Comparison of ENCODE assay signal across 8 mouse cellular contexts in genomic region chr11:61652686-61653447, GRCm38 (mm10). TPM values are rescaled to one million over a fixed set of nuclear protein-coding genes. Genes with fewer than 3 reads are reported as not detected.
DNase-seq lines count a peak whose midpoint lies in the region; ATAC-seq and TF ChIP-seq lines count a peak whose summit lies in the region.

Grap (plus strand) TSS chr11:61653265.

- 60% methylated on average over 10 of the region's 10 CpGs for WGBS in embryonic facial prominence, embryonic 14.5 days
- WGBS in intestine, embryonic 15.5 days = 59% methylated on average over 10 of the region's 10 CpGs
- 38% methylated on average over 10 of the region's 10 CpGs for WGBS in lung, embryonic 14.5 days

- H3K4me2 ChIP-seq in embryonic facial prominence, embryonic 14.5 days (ENCODE audit: low read depth, low read length) = peak within 1 kb of the TSS; percentile 16; the same call in 1 of the 2 replicates
- peak within 1 kb of the TSS; percentile 19 for H3K4me2 ChIP-seq in intestine, embryonic 15.5 days (replicated peaks)
- H3K4me2 ChIP-seq in lung, embryonic 14.5 days = peak within 1 kb of the TSS; percentile 39

- H3K9me3 ChIP-seq in embryonic facial prominence, embryonic 14.5 days (ENCODE audit: control insufficient read depth, low read length) = no peaks in the 10 kb centered on the region
- no peaks in the 10 kb centered on the region for H3K9me3 ChIP-seq in intestine, embryonic 15.5 days
- H3K9me3 ChIP-seq in lung, embryonic 14.5 days (ENCODE audit: low read depth, low read length) = no peaks in the 10 kb centered on the region

- no peak within 1 kb of the TSS for H3K9ac ChIP-seq in embryonic facial prominence, embryonic 14.5 days (ENCODE audit: low read depth, low read length)
- H3K9ac ChIP-seq in intestine, embryonic 15.5 days = no peak within 1 kb of the TSS
- H3K9ac ChIP-seq in lung, embryonic 14.5 days = no peak within 1 kb of the TSS

- no peaks in the 10 kb centered on the region for H3K27me3 ChIP-seq in embryonic facial prominence, embryonic 14.5 days (replicated peaks; ENCODE audit: control insufficient read depth, insufficient read depth, low read length)
- H3K27me3 ChIP-seq in intestine, embryonic 15.5 days (replicated peaks) = no peaks in the 10 kb centered on the region
- no peaks in the 10 kb centered on the region for H3K27me3 ChIP-seq in lung, embryonic 14.5 days (ENCODE audit: insufficient read depth, low read length)

- ATAC-seq in embryonic facial prominence, embryonic 14.5 days (ENCODE audit: low read depth) = no peak
- ATAC-seq in intestine, embryonic 15.5 days = no peak
- no peak; the same call in 1 of the 2 replicates for ATAC-seq in lung, embryonic 14.5 days (ENCODE audit: insufficient read depth)

- TF ChIP-seq CTCF in lung, embryonic 14.5 days (IDR thresholded peaks at IDR 0.05; ENCODE audit: low read depth) = no peak

- peak; percentile 27 for DNase-seq in adrenal gland, adult 2 months
- no peak for DNase-seq in adrenal gland, adult 18-20 months (ENCODE audit: low spot score in 2 of 2)
- DNase-seq in embryonic facial prominence, embryonic 14.5 days (ENCODE audit: low spot score) = no peak
- peak; percentile 64 for DNase-seq in lung, embryonic 14.5 days
- peak; percentile 88 for DNase-seq in thymus, postnatal 0 days (ENCODE audit: low spot score)
- no peak for DNase-seq in embryo, embryonic 10.5 days (ENCODE audit: low spot score)
- no peak for DNase-seq in Muller cell, postnatal 12 days (ENCODE audit: inconsistent ontology term)

- H3K27ac ChIP-seq in embryonic facial prominence, embryonic 14.5 days (replicated peaks; ENCODE audit: low read depth, low read length) = no peak within 1 kb of the TSS
- no peak within 1 kb of the TSS for H3K27ac ChIP-seq in intestine, embryonic 15.5 days
- no peak within 1 kb of the TSS for H3K27ac ChIP-seq in lung, embryonic 14.5 days (ENCODE audit: low read depth)

- H3K4me3 ChIP-seq in embryonic facial prominence, embryonic 14.5 days (ENCODE audit: low read depth, low read length) = peak within 1 kb of the TSS; percentile 15; the same call in 1 of the 2 replicates
- peak within 1 kb of the TSS; percentile 4 for H3K4me3 ChIP-seq in intestine, embryonic 15.5 days (replicated peaks)
- H3K4me3 ChIP-seq in lung, embryonic 14.5 days (ENCODE audit: low read depth, low read length) = peak within 1 kb of the TSS; percentile 24; the same call in 1 of the 2 replicates

- H3K36me3 ChIP-seq in embryonic facial prominence, embryonic 14.5 days (ENCODE audit: control insufficient read depth, insufficient read depth, low read length) = no peaks in the 10 kb centered on the region
- no peaks in the 10 kb centered on the region for H3K36me3 ChIP-seq in intestine, embryonic 15.5 days
- no peaks in the 10 kb centered on the region for H3K36me3 ChIP-seq in lung, embryonic 14.5 days (ENCODE audit: insufficient read depth)

- H3K4me1 ChIP-seq in embryonic facial prominence, embryonic 14.5 days (ENCODE audit: control insufficient read depth, insufficient read depth, low read length) = no peaks in the 10 kb centered on the region
- H3K4me1 ChIP-seq in intestine, embryonic 15.5 days (replicated peaks) = 0 out of 2 replicates have a peak, but pooled peaks cover 3% of the 10 kb centered on the region
- no peaks in the 10 kb centered on the region for H3K4me1 ChIP-seq in lung, embryonic 14.5 days (ENCODE audit: insufficient read depth)

RNA-seq across cellular contexts. Expression of gene Grap, which starts in this region (rescaled TPM):
- 10 to 100 TPM in 1 of 2 experiments, 1 to 10 TPM in 1; 5.4 to 10.7 TPM for total RNA-seq in adrenal gland, adult 2 months (2021)
- 10.4 and 12.4 TPM in 2 replicates for polyA plus RNA-seq in adrenal gland, adult 2 months (2012; rRNA removed)
- total RNA-seq in adrenal gland, adult 18-20 months (2021) = 1 to 10 TPM; 7.4 to 8.2 TPM
- polyA plus RNA-seq in embryonic facial prominence, embryonic 14.5 days (2014; fragmentation: Nextera tagmentation; extraction: Ambion mirVana) = 8.2 and 8.6 TPM in 2 replicates
- polyA plus RNA-seq in intestine, embryonic 15.5 days (2015; fragmentation: Nextera tagmentation; extraction: Ambion mirVana) = 7.1 and 7.6 TPM in 2 replicates
- polyA plus RNA-seq in lung, embryonic 14.5 days (2014; fragmentation: Nextera tagmentation; extraction: Ambion mirVana) = 27.8 and 29.5 TPM in 2 replicates
- 59.0 and 88.7 TPM in 2 replicates for polyA plus RNA-seq in thymus, postnatal 0 days (2015; fragmentation: Nextera tagmentation; extraction: Ambion mirVana)

Comparison
In these comparisons a context has a peak if more than half of its experiments do, and no peak if none do; other contexts are left out.
1. DNase-seq: peak in adrenal gland, adult 2 months (single experiment), lung, embryonic 14.5 days (single experiment) and thymus, postnatal 0 days (single experiment); none in adrenal gland, adult 18-20 months (0 of 2), embryonic facial prominence, embryonic 14.5 days (single experiment), embryo, embryonic 10.5 days (single experiment) and Muller cell, postnatal 12 days (single experiment).
2. Peak in every context shown above with its lines, with median percentiles within 50 percentile points of each other: H3K4me2 ChIP-seq and H3K4me3 ChIP-seq.